Mouse (Mus musculus): ENCODE measurements around the gene C9. TPM values are rescaled to one million over a fixed set of nuclear protein-coding genes. Genes with fewer than 3 reads are reported as not detected.

The C9 gene
- polyA plus RNA-seq, 1 experiment from 2014 or later, result 0.50 TPM

- Histone ChIP-seq H3K36me3 (no peaks in the 10 kb centered on the region), H3K9me3 (replicated peaks) (no peaks in the 10 kb centered on the region), H3K4me3 (replicated peaks) (no peak overlapping the region), H3K27me3 (no peaks in the 10 kb centered on the region), H3K4me2 (no peak overlapping the region), H3K4me1 (replicated peaks) (no peaks in the 10 kb centered on the region), H3K9ac (no peak overlapping the region), H3K27ac (no peak overlapping the region)
- no peak for DNase-seq
- no peak for ATAC-seq (ENCODE audit: low read depth)
- WGBS (ENCODE audit: insufficient replicate concordance), result 74% methylated on average over 7 of the region's 7 CpGs
Measured at GRCm38 (mm10) chr15:6432411-6432810, 12.7 kb upstream of the C9 start.

DNA sequence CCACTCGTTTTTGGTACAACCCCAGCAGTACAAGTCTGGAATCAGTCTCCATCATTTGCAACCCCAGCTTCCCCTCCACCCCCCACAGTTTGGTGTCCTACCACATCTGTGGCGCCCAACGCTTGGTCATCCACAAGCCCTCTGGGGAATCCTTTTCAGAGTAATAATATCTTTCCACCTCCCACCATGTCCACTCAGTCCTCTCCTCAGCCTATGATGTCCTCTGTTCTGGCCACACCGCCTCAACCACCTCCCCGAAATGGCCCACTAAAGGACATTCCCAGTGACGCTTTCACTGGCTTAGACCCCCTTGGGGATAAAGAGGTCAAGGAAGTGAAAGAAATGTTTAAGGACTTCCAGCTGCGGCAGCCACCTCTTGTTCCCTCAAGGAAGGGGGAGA lies 9.8 kb upstream of the C9 start:
- ATAC-seq (ENCODE audit: low read depth) (no peak), DNase-seq (no peak)
- H3K4me2 ChIP-seq, result no peak overlapping the region
- no peaks in the 10 kb centered on the region for H3K36me3 ChIP-seq
- H3K27me3 ChIP-seq, result no peaks in the 10 kb centered on the region
- H3K9ac ChIP-seq, result no peak overlapping the region
- no peak overlapping the region for H3K27ac ChIP-seq
- no peak overlapping the region for H3K4me3 ChIP-seq (replicated peaks)
- WGBS (ENCODE audit: insufficient replicate concordance), result 70% methylated on average over 7 of the region's 7 CpGs
- H3K4me1 ChIP-seq (replicated peaks), result no peaks in the 10 kb centered on the region
- H3K9me3 ChIP-seq (replicated peaks), result no peaks in the 10 kb centered on the region

DNA sequence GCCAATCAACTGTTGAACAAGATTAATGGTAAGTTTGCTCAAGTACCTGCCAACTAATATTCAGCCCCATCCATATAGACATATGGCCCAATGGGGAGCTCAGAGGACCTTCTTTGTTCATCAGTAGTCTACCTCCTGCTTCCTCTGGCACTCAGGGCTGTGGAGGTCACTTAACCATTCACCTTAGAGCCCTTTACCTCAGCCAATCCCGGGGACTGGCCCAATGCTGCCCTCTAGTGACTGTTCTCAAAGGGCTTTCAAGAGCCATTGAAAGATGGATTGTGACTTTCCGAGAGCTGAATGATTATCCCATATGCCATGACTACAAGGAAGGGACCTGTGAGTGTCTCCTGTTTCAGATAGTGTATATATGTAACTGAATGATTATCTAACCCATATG lies 9.4 kb upstream of the C9 start:
- Histone ChIP-seq H3K27ac (no peak overlapping the region), H3K9me3 (replicated peaks) (no peaks in the 10 kb centered on the region), H3K9ac (no peak overlapping the region), H3K4me3 (replicated peaks) (no peak overlapping the region), H3K4me1 (replicated peaks) (no peaks in the 10 kb centered on the region), H3K4me2 (no peak overlapping the region), H3K27me3 (no peaks in the 10 kb centered on the region), H3K36me3 (no peaks in the 10 kb centered on the region)
- 41% methylated on average over 2 of the region's 2 CpGs for WGBS (ENCODE audit: insufficient replicate concordance)
- no peak for DNase-seq
- no peak for ATAC-seq (ENCODE audit: low read depth)

- ATAC-seq (ENCODE audit: low read depth) (no peak), DNase-seq (no peak)
- Histone ChIP-seq H3K27me3 (no peaks in the 10 kb centered on the region), H3K4me3 (replicated peaks) (no peak overlapping the region), H3K9ac (no peak overlapping the region), H3K36me3 (no peaks in the 10 kb centered on the region), H3K4me2 (no peak overlapping the region), H3K27ac (no peak overlapping the region), H3K9me3 (replicated peaks) (no peaks in the 10 kb centered on the region), H3K4me1 (replicated peaks) (no peaks in the 10 kb centered on the region)
- 62% methylated on average over 3 of the region's 3 CpGs for WGBS (ENCODE audit: insufficient replicate concordance)
Measured at GRCm38 (mm10) chr15:6438685-6439084, 6.4 kb upstream of the C9 start.

DNA sequence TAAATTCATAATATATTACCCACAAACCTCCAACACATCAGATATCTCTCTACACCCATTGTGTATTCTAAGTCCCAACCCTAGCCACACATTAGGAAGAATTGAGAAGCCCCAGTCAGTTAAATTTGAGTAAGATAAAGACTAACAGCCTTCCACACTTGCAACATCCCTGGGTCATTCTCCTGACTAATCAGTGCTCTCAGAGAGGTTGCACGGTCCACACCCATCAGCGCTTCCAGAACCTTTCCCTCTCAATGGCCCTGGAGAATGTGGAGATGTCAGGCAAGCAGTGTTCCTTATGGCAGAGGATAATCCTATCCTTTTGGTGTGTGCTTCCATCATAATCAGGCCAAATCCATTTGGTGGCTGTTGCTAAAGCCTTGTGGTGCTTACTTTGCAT lies 675 bp upstream of the C9 start:
- Histone ChIP-seq H3K36me3 (no peaks in the 10 kb centered on the region), H3K4me2 (no peak overlapping the region), H3K27me3 (no peaks in the 10 kb centered on the region), H3K9me3 (replicated peaks) (no peaks in the 10 kb centered on the region), H3K27ac (no peak overlapping the region), H3K4me3 (replicated peaks) (no peak overlapping the region), H3K9ac (no peak overlapping the region), H3K4me1 (replicated peaks) (no peaks in the 10 kb centered on the region)
- DNase-seq, result no peak
- ATAC-seq (ENCODE audit: low read depth), result no peak
- WGBS (ENCODE audit: insufficient replicate concordance), result 66% methylated on average over 2 of the region's 2 CpGs

GRCm38 (mm10) chr15:6446181-6446580 lies 1.1 kb downstream of the C9 start:
- Histone ChIP-seq H3K9me3 (replicated peaks) (no peaks in the 10 kb centered on the region), H3K27me3 (no peaks in the 10 kb centered on the region), H3K36me3 (no peaks in the 10 kb centered on the region), H3K4me1 (replicated peaks) (no peaks in the 10 kb centered on the region), H3K9ac (no peak overlapping the region), H3K4me3 (replicated peaks) (no peak overlapping the region), H3K4me2 (no peak overlapping the region), H3K27ac (no peak overlapping the region)
- 42% methylated on average over 1 of the region's 1 CpGs for WGBS (ENCODE audit: insufficient replicate concordance)
- DNase-seq (no peak), ATAC-seq (ENCODE audit: low read depth) (no peak)

- Histone ChIP-seq H3K4me3 (replicated peaks) (no peak overlapping the region), H3K4me1 (replicated peaks) (no peaks in the 10 kb centered on the region), H3K27ac (no peak overlapping the region), H3K27me3 (no peaks in the 10 kb centered on the region), H3K9me3 (replicated peaks) (no peaks in the 10 kb centered on the region), H3K9ac (no peak overlapping the region), H3K36me3 (no peaks in the 10 kb centered on the region), H3K4me2 (no peak overlapping the region)
- ATAC-seq (ENCODE audit: low read depth), result no peak
- no peak for DNase-seq
- WGBS (ENCODE audit: insufficient replicate concordance), result 43% methylated on average over 9 of the region's 9 CpGs
Measured at GRCm38 (mm10) chr15:6448892-6449291, 3.8 kb downstream of the C9 start.

GRCm38 (mm10) chr15:6454461-6454860 lies 9.3 kb downstream of the C9 start:
- WGBS (ENCODE audit: insufficient replicate concordance), result 56% methylated on average over 2 of the region's 2 CpGs
- no peak for ATAC-seq (ENCODE audit: low read depth)
- Histone ChIP-seq H3K4me3 (replicated peaks) (no peak overlapping the region), H3K9ac (no peak overlapping the region), H3K36me3 (no peaks in the 10 kb centered on the region), H3K4me1 (replicated peaks) (no peaks in the 10 kb centered on the region), H3K4me2 (no peak overlapping the region), H3K27ac (no peak overlapping the region), H3K27me3 (no peaks in the 10 kb centered on the region), H3K9me3 (replicated peaks) (no peaks in the 10 kb centered on the region)
- DNase-seq, result no peak

DNA sequence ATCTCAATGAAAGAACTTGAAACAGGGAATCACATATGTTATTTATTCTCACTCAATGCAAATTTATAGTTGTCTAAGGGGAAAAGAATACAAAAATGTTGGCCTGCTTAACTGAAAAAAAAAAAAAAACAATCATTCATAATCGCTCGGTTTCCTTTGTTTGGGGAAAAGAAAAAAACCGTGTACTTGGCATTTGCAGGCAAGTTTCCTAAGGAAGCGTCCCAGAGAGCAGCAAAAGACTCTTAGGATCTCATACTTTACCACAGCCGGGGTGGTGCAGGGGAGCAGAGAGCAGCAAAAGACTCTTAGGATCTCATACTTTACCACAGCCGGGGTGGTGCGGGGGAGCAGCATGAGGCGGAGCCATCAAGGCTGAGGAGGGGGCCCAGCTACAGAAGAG lies 16.3 kb downstream of the C9 start:
- no peaks in the 10 kb centered on the region for H3K36me3 ChIP-seq
- WGBS (ENCODE audit: insufficient replicate concordance), result 70% methylated on average over 8 of the region's 8 CpGs
- ATAC-seq (ENCODE audit: low read depth) (no peak), DNase-seq (no peak)
- no peak overlapping the region for H3K27ac ChIP-seq
- no peaks in the 10 kb centered on the region for H3K4me1 ChIP-seq (replicated peaks)
- no peak overlapping the region for H3K4me3 ChIP-seq (replicated peaks)
- H3K4me2 ChIP-seq, result no peak overlapping the region
- no peaks in the 10 kb centered on the region for H3K27me3 ChIP-seq
- H3K9ac ChIP-seq, result no peak overlapping the region
- H3K9me3 ChIP-seq (replicated peaks), result no peaks in the 10 kb centered on the region

DNA sequence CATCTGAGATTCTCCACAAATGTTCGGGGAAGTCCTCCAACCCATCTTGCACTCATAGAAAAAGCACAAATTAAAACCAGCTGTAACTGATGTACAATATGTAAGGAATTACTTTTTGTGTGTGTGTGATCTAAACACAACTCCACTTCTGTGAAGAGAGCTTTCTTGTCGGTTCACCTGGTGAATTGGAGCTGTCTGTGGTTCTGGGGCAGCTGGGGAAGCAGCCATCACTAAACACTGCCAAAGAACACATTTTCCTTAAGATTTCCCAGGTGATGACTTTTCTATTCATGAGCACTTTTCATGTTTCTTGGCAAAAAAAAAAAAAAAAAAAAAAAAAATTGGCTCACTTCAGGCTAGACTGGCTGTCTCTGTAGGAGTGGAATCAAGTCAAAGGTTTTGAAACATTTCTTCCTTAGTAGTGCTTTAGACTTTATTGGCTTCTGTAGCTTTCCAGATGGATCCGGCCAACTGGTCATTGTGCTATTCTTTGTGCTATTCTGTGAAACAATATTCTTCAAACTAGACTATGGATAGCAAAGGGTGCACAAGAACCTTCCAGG lies 18.3 kb downstream of the C9 start:
- Histone ChIP-seq H3K4me2 (no peak overlapping the region), H3K27ac (no peak overlapping the region), H3K36me3 (no peaks in the 10 kb centered on the region), H3K9me3 (replicated peaks) (no peaks in the 10 kb centered on the region), H3K27me3 (no peaks in the 10 kb centered on the region), H3K9ac (no peak overlapping the region), H3K4me1 (replicated peaks) (no peaks in the 10 kb centered on the region), H3K4me3 (replicated peaks) (no peak overlapping the region)
- ATAC-seq (ENCODE audit: low read depth), result no peak
- WGBS (ENCODE audit: insufficient replicate concordance), result 60% methylated on average over 3 of the region's 3 CpGs
- no peak for DNase-seq

DNA sequence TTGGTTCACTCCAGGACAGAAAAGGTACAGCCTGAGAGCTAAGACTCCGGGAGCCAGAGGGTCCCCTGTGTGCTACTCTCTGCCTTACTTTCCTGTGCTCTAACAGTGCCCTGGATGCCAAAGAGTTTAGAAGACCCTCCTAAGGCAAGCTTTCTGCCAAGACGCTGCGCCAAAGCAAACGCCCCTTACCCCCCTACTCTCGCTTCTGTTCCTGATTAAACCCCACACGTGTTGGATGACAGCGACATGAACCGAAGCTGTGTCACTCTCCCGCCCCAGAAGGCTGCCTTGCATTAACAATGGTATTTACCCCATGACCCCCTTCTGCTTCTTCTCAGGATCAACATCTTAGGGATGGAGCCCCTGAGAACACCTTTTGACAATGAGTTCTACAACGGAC lies 21.9 kb downstream of the C9 start:
- no peak for ATAC-seq (ENCODE audit: low read depth)

GRCm38 (mm10) chr15:6468845-6469244 lies 23.7 kb downstream of the C9 start:
- no peak for DNase-seq
- 68% methylated on average over 1 of the region's 1 CpGs for WGBS (ENCODE audit: insufficient replicate concordance)
- Histone ChIP-seq H3K4me1 (replicated peaks) (no peaks in the 10 kb centered on the region), H3K4me3 (replicated peaks) (no peak overlapping the region), H3K9me3 (replicated peaks) (no peaks in the 10 kb centered on the region), H3K36me3 (no peaks in the 10 kb centered on the region), H3K9ac (no peak overlapping the region), H3K27me3 (no peaks in the 10 kb centered on the region), H3K27ac (no peak overlapping the region), H3K4me2 (no peak overlapping the region)
- no peak for ATAC-seq (ENCODE audit: low read depth)

More for the DNA sequence above, 21.9 kb downstream of the C9 start:
- Histone ChIP-seq H3K4me1 (replicated peaks) (no peaks in the 10 kb centered on the region), H3K4me3 (replicated peaks) (no peak overlapping the region), H3K9me3 (replicated peaks) (no peaks in the 10 kb centered on the region), H3K27ac (no peak overlapping the region), H3K27me3 (no peaks in the 10 kb centered on the region), H3K9ac (no peak overlapping the region), H3K36me3 (no peaks in the 10 kb centered on the region), H3K4me2 (no peak overlapping the region)
- DNase-seq, result no peak
- WGBS (ENCODE audit: insufficient replicate concordance), result 66% methylated on average over 10 of the region's 10 CpGs
